Mouse (Mus musculus) ovary, postnatal 10 days (tissue): ENCODE results near the gene Lmx1a.

Experiments
- DNase-seq: peaks from one replicate; pipeline ENCODE4 v3.0.0; 2022; ENCODE audit warnings: low spot score

The Lmx1a gene

GRCm38 (mm10) chr1:167788684-167789413 is 99.8 kb downstream of the Lmx1a start:
- DNase-seq, result no peak

DNA sequence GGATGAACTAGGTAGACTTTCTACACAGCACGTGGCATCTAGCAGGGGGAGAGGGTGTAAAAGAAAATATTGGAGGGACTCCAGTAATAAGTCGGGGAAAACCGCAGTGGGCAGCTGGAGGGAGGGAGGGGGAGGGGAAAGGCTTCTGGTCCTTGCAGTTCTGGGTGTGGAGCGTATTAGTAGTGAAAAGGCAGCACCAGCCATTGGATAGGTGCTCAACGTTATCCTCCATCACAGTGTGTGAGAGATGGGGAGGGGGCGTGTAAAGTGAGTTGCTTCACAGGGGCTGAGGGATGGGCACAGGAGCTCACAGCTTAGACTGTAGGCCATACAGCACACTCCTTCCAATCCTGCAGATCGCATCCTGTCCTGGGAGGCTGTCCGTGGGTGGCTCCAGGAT is 100.4 kb downstream of the Lmx1a start:
- DNase-seq, result no peak

- no peak for DNase-seq
Measured at GRCm38 (mm10) chr1:167790688-167791087, 101.7 kb downstream of the Lmx1a start.

GRCm38 (mm10) chr1:167791221-167791620 is 102.2 kb downstream of the Lmx1a start:
- DNase-seq, result no peak

- DNase-seq, result no peak
Measured at GRCm38 (mm10) chr1:167801923-167802322, 112.9 kb downstream of the Lmx1a start.

DNA sequence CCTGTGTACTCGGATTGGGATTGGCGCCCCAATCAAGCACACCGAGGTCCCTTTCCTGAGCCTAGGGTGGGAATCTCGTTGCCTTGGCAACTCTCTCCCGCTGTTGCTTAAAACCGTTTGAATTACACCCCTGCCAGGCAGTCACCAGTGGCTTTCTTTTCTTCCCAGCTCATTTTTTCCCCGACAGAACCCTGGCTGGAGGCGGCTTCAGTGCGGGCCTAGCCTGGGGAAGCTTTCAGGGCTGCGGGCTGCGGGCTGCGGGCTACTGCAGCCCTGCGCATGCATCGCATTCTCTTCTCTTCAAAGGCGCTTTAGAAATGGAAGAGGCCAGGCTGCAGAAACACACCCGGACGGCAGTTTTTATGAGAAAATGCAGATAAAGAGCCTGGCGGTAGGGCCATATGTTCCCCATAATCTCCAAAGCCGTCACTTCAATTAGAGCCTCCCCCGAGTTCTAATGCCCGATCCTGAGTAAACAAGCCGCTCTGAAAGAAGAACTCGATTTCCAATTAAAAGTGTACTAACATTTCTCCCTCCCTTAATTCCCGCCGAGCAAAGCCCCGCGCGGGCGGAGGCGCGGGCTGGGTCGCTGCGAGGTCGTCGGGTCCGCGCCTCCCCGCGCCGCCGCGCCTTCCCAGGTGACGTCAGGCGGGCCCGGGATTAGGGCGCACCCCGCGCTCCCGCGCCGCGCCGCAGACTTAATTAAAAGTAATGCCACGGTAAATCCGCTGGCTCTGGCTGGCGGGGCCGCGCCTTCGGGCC is 113.7 kb downstream of the Lmx1a start:
- no peak for DNase-seq

- no peak for DNase-seq
Measured at GRCm38 (mm10) chr1:167803351-167803981, 114.4 kb downstream of the Lmx1a start.

DNA sequence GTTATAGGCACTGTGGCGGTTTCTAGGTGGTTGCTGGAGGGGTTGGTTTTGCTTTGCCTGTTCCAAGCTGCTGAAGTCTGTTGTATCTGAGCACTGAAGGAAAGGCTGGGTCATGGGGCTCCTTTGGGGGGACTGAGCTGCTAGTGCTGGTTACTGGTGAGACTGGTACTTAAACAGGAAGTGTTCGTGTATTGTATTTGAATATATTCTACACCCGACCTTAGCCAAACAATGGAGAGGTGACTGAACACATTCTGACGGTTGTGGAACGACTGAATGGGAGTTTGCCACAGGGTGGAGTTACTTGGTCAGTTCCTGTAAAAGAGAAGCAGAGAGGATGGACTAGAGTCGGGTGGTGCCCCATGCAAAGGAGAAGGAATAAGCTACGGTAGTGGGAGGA is 115.8 kb downstream of the Lmx1a start:
- no peak for DNase-seq

- DNase-seq, result no peak
Measured at GRCm38 (mm10) chr1:167811141-167811540, 122.1 kb downstream of the Lmx1a start.

DNA sequence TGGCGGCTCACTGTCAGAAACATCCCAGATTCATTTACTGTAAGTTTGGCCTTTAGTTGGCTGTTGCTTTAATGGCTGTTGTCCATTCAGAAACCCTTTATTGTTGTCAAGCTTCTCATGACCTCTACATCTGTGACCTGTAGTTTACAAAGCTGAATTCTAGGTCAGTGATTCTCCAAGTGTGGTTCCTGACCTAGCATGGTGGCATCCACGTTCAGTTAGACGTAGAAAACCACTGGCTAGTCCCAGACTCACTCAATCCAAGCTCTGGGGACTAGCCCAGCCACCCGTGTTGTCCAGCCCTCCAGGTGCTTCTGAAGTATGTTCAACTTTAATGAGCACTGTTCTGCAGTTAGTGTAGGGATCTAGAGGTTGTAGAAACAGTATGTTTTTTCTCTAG is 126.1 kb downstream of the Lmx1a start:
- DNase-seq, result no peak

- no peak for DNase-seq
Measured at GRCm38 (mm10) chr1:167817028-167817427, 128.0 kb downstream of the Lmx1a start.

DNA sequence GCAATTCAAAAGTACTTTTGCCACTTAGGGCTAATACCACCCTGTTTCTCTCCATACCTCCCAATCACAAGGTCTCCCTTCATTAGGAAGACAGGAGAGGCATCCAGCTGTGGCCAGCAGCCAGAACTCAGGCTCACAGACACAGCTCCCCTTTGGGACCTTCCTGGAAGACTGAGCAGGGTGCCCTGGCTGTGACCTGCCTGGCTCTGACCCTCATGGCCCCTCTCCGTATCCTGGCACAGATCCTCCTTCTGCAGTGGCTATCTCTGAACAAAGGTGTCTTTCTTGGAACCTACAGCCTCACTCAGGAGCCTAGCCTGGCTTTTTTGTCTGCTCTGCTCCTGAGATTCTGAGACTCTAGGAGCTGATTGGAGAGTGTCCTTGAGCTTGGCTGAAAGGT is 128.6 kb downstream of the Lmx1a start:
- no peak for DNase-seq

DNA sequence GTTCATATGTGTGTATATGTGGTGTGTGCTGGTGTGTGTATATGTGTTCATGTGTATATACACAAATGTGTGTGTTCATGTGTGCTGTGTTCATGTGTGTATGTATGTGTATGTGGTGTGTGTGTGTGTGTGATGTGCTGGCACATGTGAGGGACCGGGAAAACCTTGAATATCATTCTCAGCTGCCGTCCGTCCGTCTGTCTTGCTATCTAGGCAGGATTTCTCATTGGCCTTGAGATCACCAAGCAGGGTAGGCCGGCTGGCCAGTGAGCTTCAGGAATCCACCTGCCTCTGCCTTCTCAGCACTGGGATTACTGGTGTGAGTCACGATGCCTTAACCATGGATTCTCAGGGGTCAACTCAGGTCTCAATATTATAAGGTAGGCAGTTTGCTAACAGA is 131.0 kb downstream of the Lmx1a start:
- no peak for DNase-seq

DNA sequence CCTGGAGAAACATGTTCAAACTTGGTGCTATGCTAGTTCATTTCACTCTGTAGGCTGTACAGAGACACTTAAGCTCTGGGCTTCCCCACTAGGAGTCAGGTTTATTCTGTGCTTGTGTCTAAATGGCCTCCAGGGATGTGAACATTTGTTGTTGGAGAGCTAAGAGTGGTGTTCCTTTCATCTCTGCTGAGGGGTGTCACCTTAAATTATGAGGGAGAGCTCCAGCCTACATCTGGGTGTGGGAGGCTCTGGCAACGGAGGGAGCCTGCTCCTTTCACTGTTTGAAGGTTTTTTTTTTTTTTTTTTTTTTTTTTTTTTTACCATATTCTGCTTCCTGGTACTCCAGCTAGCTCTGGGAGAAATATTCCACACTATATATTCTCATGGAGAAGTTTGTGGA is 132.1 kb downstream of the Lmx1a start:
- no peak for DNase-seq

DNA sequence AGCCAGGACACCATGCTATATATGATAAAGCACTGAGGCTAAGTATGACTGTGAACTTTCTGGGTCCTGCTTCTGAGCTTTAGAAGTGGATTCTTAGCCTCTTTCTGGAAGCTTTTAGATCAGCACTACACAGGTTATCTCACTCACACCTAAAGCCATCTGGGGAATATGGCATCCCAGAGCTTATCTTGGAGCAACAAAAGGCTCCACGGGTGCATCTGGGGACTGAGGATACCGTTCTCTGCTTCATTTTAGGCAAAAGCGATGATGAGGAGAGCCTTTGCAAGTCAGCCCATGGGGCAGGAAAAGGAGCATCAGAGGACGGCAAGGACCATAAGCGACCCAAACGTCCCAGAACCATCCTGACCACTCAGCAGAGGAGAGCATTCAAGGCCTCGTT is 141.3 kb downstream of the Lmx1a start:
- DNase-seq, result no peak

DNA sequence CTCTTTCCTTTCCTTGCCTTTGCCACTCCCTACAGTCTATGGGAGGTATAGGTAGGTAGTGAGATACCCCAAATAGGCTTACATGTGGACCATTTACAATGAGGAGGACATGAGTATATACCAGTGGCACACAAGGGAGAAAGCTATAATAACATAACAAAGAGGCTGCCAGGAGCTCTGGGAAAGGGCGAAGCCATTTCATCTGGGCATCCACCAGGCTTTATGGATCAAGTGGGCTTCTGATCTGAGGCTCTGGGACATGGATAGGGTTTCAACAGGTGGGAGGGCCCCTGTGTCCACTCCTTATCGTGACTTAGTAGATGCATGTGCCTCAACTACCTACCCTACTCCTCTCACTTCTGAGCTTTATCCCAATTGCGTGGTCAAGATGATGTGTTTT is 142.6 kb downstream of the Lmx1a start:
- DNase-seq, result no peak

DNA sequence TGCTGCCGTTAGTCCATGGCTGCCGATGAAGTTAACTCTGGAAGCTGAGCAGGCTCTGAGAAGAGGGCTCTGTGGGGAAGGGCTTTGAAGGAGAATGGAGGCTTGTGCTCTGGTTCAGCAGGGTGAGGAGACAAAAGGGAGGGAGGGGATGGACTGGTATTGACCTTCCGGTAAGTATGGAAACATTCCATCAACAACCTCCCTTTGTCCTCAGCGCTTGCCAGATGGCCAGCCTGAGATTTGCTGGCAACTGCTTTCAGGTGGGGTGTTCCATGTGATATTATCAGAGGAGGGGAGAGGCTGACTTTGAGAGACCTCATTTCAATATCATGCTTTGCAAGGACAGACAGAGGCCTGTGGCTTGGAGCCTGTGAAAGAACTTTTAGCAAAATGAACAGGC is 165.8 kb downstream of the Lmx1a start:
- DNase-seq, result no peak

DNA sequence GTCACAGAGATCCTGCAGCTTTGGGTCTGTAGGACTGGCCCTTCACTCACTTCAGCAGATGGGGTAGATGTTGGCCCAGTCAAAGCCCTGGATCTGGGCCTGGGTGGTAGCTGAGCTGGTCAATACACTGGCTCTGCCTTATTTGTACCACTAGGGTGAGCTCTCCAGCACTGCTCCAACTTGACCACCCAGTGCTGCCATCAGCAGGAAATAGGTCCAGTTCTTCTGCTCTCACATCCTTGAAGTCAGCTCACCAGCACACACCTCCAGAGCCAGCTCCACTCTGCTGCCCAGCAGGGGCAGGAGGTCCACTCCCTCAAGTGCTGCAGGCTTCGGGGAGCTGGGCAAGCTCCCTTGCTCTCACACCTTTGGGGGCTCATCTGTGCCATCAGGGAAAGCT is 183.0 kb downstream of the Lmx1a start:
- DNase-seq, result no peak

GRCm38 (mm10) chr1:167874099-167874498 is 185.1 kb downstream of the Lmx1a start:
- no peak for DNase-seq

DNA sequence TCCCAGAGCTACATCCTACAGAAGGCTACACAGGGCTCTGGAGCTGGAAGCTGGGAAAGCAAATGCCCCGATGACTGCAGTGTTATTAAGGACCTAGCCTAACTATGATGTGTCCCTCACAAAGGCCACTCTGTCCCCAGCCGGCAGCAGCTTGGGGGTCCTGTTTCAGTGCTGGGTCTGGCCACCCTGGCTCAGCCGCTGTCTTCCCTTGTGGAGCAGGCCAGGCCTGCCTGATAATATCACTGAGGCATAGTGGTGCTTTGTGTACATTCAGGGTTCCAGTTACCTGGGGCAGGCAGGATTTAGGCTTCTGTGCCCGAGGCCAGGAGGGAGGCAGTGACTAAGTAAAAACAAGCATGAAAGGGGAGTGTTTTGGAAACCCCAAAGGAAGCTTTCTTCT is 188.9 kb downstream of the Lmx1a start:
- DNase-seq, result no peak

DNA sequence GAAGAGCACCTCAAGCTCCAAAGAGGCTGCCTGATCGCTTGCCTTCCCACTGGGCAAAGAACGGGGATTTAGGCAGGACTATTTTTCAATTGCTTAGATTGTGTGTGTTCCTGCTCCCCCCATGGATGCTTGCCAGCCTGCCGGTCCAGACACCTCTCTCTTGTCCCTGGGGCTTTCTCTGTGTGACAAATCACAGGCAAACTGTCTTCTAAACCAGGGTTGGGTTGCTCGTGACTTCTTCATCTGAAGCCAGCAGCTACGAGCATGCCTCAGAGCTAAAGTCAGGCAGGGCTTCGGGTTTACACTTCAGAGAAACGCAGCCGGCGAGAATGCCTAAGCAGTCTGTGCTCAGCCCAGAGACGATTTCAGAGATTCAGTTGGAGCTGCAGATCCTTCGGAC is 189.3 kb downstream of the Lmx1a start:
- DNase-seq, result no peak

DNA sequence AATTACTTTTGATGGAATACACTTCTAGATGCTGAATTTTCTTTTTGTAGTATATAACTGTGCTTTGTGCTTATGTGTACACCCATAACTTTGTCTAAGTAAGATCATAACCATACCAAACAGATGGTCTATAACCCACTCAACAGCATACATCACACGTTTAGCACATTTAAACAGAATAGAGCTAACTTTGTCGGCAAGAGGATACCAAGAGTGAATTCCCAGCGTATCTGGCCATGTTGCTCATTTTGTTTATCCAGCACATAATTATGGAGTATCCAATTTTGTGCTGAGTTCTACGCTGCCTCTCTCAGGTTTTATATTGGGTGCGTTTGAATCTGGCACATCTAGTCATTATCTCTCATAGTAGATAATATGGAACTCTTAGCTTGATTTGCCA is 196.7 kb downstream of the Lmx1a start:
- no peak for DNase-seq

- DNase-seq, result no peak
Measured at GRCm38 (mm10) chr1:167888120-167888519, 199.1 kb downstream of the Lmx1a start.
